Mouse (Mus musculus) kidney, postnatal 36 days (tissue): Measurements from ENCODE around the gene Taf1.

Source experiments
- DNase-seq, 2 experiments: peaks; one replicate each; pipeline ENCODE4 v3.0.0; 2021 to 2022; ENCODE audit warnings: mixed read lengths in 2 of 2

Gene Taf1

GRCm38 (mm10) chrX:101532347-101533221 is at the start of gene Taf1:
Taf1 (plus strand) TSS chrX:101532734.
- peak; percentile 94 to 96 for DNase-seq

- DNase-seq: peak; percentile 21 to 54
Observed at GRCm38 (mm10) chrX:101486487-101487152, 45.9 kb upstream of the Taf1 start.

GRCm38 (mm10) chrX:101504636-101505035 is 27.9 kb upstream of the Taf1 start:
- peak in 1 of 2 experiments; percentile 48 for DNase-seq

GRCm38 (mm10) chrX:101515710-101516109 is 16.8 kb upstream of the Taf1 start:
- DNase-seq: no peak

GRCm38 (mm10) chrX:101518006-101518405 is 14.5 kb upstream of the Taf1 start:
- DNase-seq: no peak

GRCm38 (mm10) chrX:101522027-101522426 is 10.5 kb upstream of the Taf1 start:
- peak in 1 of 2 experiments; percentile 19 for DNase-seq

- peak; percentile 13 to 19 for DNase-seq
Observed at GRCm38 (mm10) chrX:101527356-101527755, 5.2 kb upstream of the Taf1 start.

- no peak for DNase-seq
Observed at GRCm38 (mm10) chrX:101585455-101585854, 52.9 kb downstream of the Taf1 start.

- DNase-seq: no peak
Observed at GRCm38 (mm10) chrX:101616183-101616582, 83.6 kb downstream of the Taf1 start.

GRCm38 (mm10) chrX:101617889-101618288 is 85.4 kb downstream of the Taf1 start:
- DNase-seq: no peak

- DNase-seq: peak in 1 of 2 experiments; percentile 14
Observed at GRCm38 (mm10) chrX:101620317-101620716, 87.8 kb downstream of the Taf1 start.

- DNase-seq: no peak
Observed at GRCm38 (mm10) chrX:101622539-101622938, 90.0 kb downstream of the Taf1 start.

GRCm38 (mm10) chrX:101636821-101637525 is 104.4 kb downstream of the Taf1 start:
- no peak for DNase-seq

- DNase-seq: no peak
Observed at GRCm38 (mm10) chrX:101638856-101639255, 106.3 kb downstream of the Taf1 start.

- DNase-seq: no peak
Observed at GRCm38 (mm10) chrX:101639306-101639705, 106.8 kb downstream of the Taf1 start.

GRCm38 (mm10) chrX:101639741-101640166 is 107.2 kb downstream of the Taf1 start, which contains the start of gene Ogt:
Ogt (plus strand) TSS chrX:101640060.
- peak; percentile 90 to 95 for DNase-seq

GRCm38 (mm10) chrX:101640194-101641160 is 107.9 kb downstream of the Taf1 start:
- DNase-seq: peak; percentile 39 to 55

- no peak for DNase-seq
Observed at GRCm38 (mm10) chrX:101641161-101641530, 108.6 kb downstream of the Taf1 start.

GRCm38 (mm10) chrX:101642091-101642490 is 109.6 kb downstream of the Taf1 start:
- DNase-seq: no peak

- DNase-seq: peak; percentile 65 to 69
Observed at GRCm38 (mm10) chrX:101645286-101645685, 112.8 kb downstream of the Taf1 start.

- DNase-seq: no peak
Observed at GRCm38 (mm10) chrX:101646621-101647020, 114.1 kb downstream of the Taf1 start.
